Mouse (Mus musculus) heart, embryonic 12.5 days (tissue): ENCODE measurements around the gene Ptpn5. TPM values are rescaled to one million over a fixed set of nuclear protein-coding genes. Genes with fewer than 3 reads are reported as not detected.
A peak's percentile ranks its signal among the peaks of the same experiment; 100 is the strongest.

Experiments
- ATAC-seq: fragments of 200-750 bp; cut with Nextera tagmentation; 2 replicates; pipeline ENCODE4 v1.8.0; 2017; ENCODE audit warnings: moderate TSS enrichment, moderate library complexity; ENCODE audit not compliant: insufficient number of reproducible peaks, low FRiP score
- H3K27ac ChIP-seq: fragments of 300-500 bp; sonication (generic); 2 replicates; pipeline ENCODE4 v1.5.1; 2016; ENCODE audit warnings: mild to moderate bottlenecking, moderate library complexity; ENCODE audit not compliant: poor library complexity, severe bottlenecking
- H3K27me3 ChIP-seq: fragments of 300-500 bp; sonication (generic); replicated peaks from 2 replicates; pipeline ENCODE4 v1.6.1; 2016; ENCODE audit warnings: mild to moderate bottlenecking, moderate library complexity
- H3K36me3 ChIP-seq: fragments of 300-500 bp; sonication (generic); 2 replicates; pipeline ENCODE4 v1.6.1; 2016; ENCODE audit warnings: mild to moderate bottlenecking, moderate library complexity
- H3K4me1 ChIP-seq: fragments of 300-500 bp; sonication (generic); replicated peaks from 2 replicates; pipeline ENCODE4 v1.6.1; 2016; ENCODE audit warnings: mild to moderate bottlenecking
- H3K4me2 ChIP-seq: fragments of 300-500 bp; sonication (generic); 2 replicates; pipeline ENCODE4 v1.6.1; 2016; ENCODE audit warnings: mild to moderate bottlenecking, moderate library complexity
- H3K4me3 ChIP-seq: fragments of 300-500 bp; sonication (generic); 2 replicates; pipeline ENCODE4 v1.5.1; 2016; ENCODE audit warnings: mild to moderate bottlenecking
- H3K9ac ChIP-seq: fragments of 300-500 bp; sonication (generic); 2 replicates; pipeline ENCODE4 v1.6.1; 2016; ENCODE audit warnings: mild to moderate bottlenecking, moderate library complexity
- H3K9me3 ChIP-seq: fragments of 300-500 bp; sonication (generic); replicated peaks from 2 replicates; pipeline ENCODE4 v1.6.1; 2016; ENCODE audit warnings: mild to moderate bottlenecking, moderate library complexity
- WGBS: fragments of 180-500 bp; shearing (Covaris S2); methylation state at CpG from one replicate; pipeline ENCODE4 v1.1.7; 2016; 5-methylcytosine and 5-hydroxymethylcytosine counted together
- polyA plus RNA-seq: library from polyadenylated mRNA; unstranded; fragments of >200 nt; fragmentation: Nextera tagmentation; extraction: Ambion mirVana; gene quantifications from 2 replicates; pipeline ENCODE4 v1.2.1, GENCODE M21; 2016

Gene Ptpn5
- polyA plus RNA-seq, 1 experiment from 2014 or later: 0.10 TPM

GRCm38 (mm10) chr7:47056273-47056672 lies 77.2 kb downstream of the Ptpn5 start:
- peaks cover 19% of the 10 kb centered on the region for H3K36me3 ChIP-seq
- H3K4me3 ChIP-seq: no peak overlapping the region
- 78% methylated on average over 4 of the region's 4 CpGs for WGBS
- no peaks in the 10 kb centered on the region for H3K27me3 ChIP-seq
- H3K9me3 ChIP-seq: no peaks in the 10 kb centered on the region
- H3K9ac ChIP-seq: no peak overlapping the region
- ATAC-seq: no peak
- no peak overlapping the region for H3K27ac ChIP-seq
- no peak overlapping the region for H3K4me2 ChIP-seq
- H3K4me1 ChIP-seq: peaks cover 33% of the 10 kb centered on the region

GRCm38 (mm10) chr7:47055744-47056143 lies 77.7 kb downstream of the Ptpn5 start:
- peaks cover 37% of the 10 kb centered on the region for H3K4me1 ChIP-seq
- no peaks in the 10 kb centered on the region for H3K9me3 ChIP-seq
- H3K27ac ChIP-seq: no peak overlapping the region
- H3K9ac ChIP-seq: no peak overlapping the region
- ATAC-seq: no peak
- peaks cover 19% of the 10 kb centered on the region for H3K36me3 ChIP-seq
- no peak overlapping the region for H3K4me3 ChIP-seq
- no peak overlapping the region for H3K4me2 ChIP-seq
- 66% methylated on average over 9 of the region's 9 CpGs for WGBS
- no peaks in the 10 kb centered on the region for H3K27me3 ChIP-seq

GRCm38 (mm10) chr7:47054666-47055065 lies 78.8 kb downstream of the Ptpn5 start:
- Histone ChIP-seq H3K4me3 (no peak overlapping the region), H3K36me3 (peaks cover 19% of the 10 kb centered on the region), H3K27me3 (no peaks in the 10 kb centered on the region), H3K4me2 (no peak overlapping the region), H3K27ac (no peak overlapping the region), H3K9ac (no peak overlapping the region), H3K4me1 (peaks cover 34% of the 10 kb centered on the region), H3K9me3 (no peaks in the 10 kb centered on the region)
- 71% methylated on average over 2 of the region's 2 CpGs for WGBS
- no peak for ATAC-seq

DNA sequence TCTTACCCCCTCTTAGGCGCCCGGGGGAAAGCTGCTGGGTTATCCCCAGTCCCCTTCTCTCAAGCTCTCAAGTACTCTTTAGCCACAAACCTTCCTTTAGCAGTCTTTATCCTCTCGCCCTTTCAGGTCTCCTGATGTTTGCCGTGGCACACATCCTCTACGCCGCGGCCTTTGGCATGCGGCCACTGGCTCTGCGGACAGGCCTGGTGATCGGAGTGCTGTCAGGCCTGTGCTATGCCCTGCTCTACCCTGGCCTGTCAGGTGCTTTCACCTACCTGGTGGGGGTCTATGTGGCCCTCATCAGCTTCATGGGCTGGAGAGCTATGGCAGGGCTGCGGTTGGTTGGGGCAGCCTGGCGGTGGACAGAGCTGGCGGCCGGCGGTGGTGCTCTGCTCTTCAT lies 80.2 kb downstream of the Ptpn5 start:
- H3K4me1 ChIP-seq: peaks cover 29% of the 10 kb centered on the region
- 91% methylated on average over 15 of the region's 15 CpGs for WGBS
- no peak overlapping the region for H3K4me3 ChIP-seq
- H3K9me3 ChIP-seq: no peaks in the 10 kb centered on the region
- ATAC-seq: no peak
- H3K27ac ChIP-seq: no peak overlapping the region
- no peak overlapping the region; the same call in 1 of the 2 replicates for H3K4me2 ChIP-seq
- 0 out of 2 replicates have a peak overlapping the region, but pooled peaks have one; percentile 11 for H3K9ac ChIP-seq
- H3K36me3 ChIP-seq: peaks cover 19% of the 10 kb centered on the region
- H3K27me3 ChIP-seq: 0 out of 2 replicates have a peak, but pooled peaks cover 6% of the 10 kb centered on the region

GRCm38 (mm10) chr7:47052276-47052675 lies 81.2 kb downstream of the Ptpn5 start:
- peak; percentile 50 for ATAC-seq
- Histone ChIP-seq H3K9ac (peak overlapping the region; percentile 55), H3K9me3 (no peaks in the 10 kb centered on the region), H3K36me3 (peaks cover 19% of the 10 kb centered on the region), H3K4me2 (peak overlapping the region; percentile 91), H3K4me1 (peaks cover 29% of the 10 kb centered on the region), H3K27ac (peak overlapping the region; percentile 94), H3K27me3 (0 out of 2 replicates have a peak, but pooled peaks cover 6% of the 10 kb centered on the region), H3K4me3 (peak overlapping the region; percentile 93)
- WGBS: 9% methylated on average over 3 of the region's 3 CpGs

GRCm38 (mm10) chr7:47051404-47052151 lies 81.9 kb downstream of the Ptpn5 start:
- ATAC-seq: peak; percentile 46
- WGBS: 1% methylated on average over 2 of the region's 2 CpGs
- Histone ChIP-seq H3K9ac (peak overlapping the region; percentile 91), H3K36me3 (peaks cover 19% of the 10 kb centered on the region), H3K4me1 (peaks cover 29% of the 10 kb centered on the region), H3K4me3 (peak overlapping the region; percentile 93), H3K9me3 (no peaks in the 10 kb centered on the region), H3K27ac (peak overlapping the region; percentile 94), H3K27me3 (0 out of 2 replicates have a peak, but pooled peaks cover 6% of the 10 kb centered on the region), H3K4me2 (peak overlapping the region; percentile 91)

DNA sequence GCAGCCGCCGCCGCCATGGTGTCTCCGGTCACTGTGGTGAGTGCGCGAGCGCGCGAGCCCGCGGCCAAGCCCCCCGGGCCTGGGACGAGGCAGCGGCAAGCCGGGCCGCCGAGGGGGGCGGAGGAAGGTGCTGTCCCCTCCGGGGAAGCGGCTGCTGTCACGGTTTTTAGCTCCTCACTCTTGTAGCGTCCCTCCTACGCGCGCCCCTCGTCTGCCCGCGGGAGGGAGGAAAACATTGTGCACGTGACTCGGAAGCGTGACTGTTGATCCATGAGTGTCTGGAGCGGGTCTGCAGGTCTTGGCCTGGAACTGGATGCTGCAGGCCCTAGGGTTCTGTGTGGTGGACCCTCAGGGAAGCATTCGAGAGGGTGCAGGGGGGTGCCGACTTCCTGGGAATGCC lies 82.7 kb downstream of the Ptpn5 start:
- peak overlapping the region; percentile 94 for H3K27ac ChIP-seq
- 0 out of 2 replicates have a peak, but pooled peaks cover 6% of the 10 kb centered on the region for H3K27me3 ChIP-seq
- peak overlapping the region; percentile 91 for H3K9ac ChIP-seq
- WGBS: under 1% methylated on average over 34 of the region's 34 CpGs
- H3K4me1 ChIP-seq: peaks cover 29% of the 10 kb centered on the region
- H3K9me3 ChIP-seq: no peaks in the 10 kb centered on the region
- peak; percentile 65 for ATAC-seq
- H3K4me2 ChIP-seq: peak overlapping the region; percentile 91
- H3K36me3 ChIP-seq: peaks cover 19% of the 10 kb centered on the region
- peak overlapping the region; percentile 93 for H3K4me3 ChIP-seq

DNA sequence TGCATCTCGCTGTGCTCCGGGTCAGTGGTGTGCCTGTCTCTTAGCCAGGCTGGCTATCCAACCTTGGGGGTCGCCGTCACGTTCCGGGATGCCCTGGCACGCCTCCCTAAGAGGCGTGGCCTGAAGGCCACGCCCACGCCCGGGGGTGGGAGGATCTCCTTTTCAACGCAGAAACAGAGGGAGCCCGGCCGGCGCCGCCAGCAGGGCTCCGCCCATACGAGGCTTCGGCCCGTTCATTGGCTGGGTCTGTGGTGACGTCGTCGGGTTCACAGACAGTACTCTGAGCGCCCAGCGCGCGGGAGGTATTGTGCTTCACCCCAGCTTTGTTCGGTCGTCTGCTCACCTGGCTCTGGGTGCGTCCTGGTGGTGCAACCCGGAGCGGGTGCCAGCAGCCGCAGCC lies 83.1 kb downstream of the Ptpn5 start, which contains the start of gene Tmem86a:
TSS of gene Tmem86a (plus strand) at position 236 of the 400 bp plus-strand sequence.
- Histone ChIP-seq H3K27me3 (0 out of 2 replicates have a peak, but pooled peaks cover 6% of the 10 kb centered on the region), H3K4me3 (peak within 1 kb of the TSS; percentile 93), H3K27ac (peak within 1 kb of the TSS; percentile 94), H3K4me2 (peak within 1 kb of the TSS; percentile 91), H3K36me3 (peaks cover 19% of the 10 kb centered on the region), H3K9ac (peak within 1 kb of the TSS; percentile 91), H3K4me1 (peaks cover 29% of the 10 kb centered on the region), H3K9me3 (no peaks in the 10 kb centered on the region)
- peak; percentile 96 for ATAC-seq
- under 1% methylated on average over 33 of the region's 33 CpGs for WGBS

DNA sequence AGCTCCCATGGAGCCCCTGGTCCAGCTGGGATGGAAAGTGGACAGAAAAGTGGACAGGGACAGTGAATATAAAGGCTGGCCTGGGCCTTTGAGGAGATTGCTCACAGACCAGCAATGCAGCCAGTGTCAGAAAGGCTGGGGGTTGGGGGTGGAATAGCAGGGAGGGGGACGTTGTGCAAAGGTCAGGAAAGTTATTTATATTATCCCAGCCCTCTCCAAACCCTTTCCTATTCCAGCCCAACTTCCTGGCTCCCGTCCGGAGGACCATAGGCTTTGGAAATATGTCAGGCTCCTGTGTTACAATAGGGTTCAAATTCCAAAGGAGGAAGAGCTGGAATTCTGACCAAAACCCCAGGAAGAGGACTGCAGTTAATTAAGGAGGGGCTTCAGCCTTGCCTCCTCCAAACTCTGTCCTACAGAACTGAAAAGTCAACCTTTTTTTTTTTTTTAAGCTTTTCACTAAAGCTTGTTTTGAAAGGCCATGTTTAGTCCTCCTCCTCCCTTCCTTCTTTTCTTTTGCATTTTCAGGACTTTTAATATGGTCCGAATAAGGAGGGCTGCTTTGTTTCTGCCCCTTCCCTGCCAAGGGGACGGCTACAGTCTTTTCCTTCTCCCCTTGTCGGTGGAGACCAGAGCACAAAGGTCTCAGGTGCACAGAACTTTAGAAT lies 90.5 kb downstream of the Ptpn5 start:
- WGBS: 32% methylated on average over 6 of the region's 6 CpGs
- H3K9ac ChIP-seq: no peak overlapping the region

GRCm38 (mm10) chr7:47042121-47042520 lies 91.4 kb downstream of the Ptpn5 start:
- no peak overlapping the region for H3K4me2 ChIP-seq
- no peak overlapping the region for H3K9ac ChIP-seq
- WGBS: 79% methylated on average over 4 of the region's 4 CpGs
- H3K4me3 ChIP-seq: no peak overlapping the region
- H3K27ac ChIP-seq: no peak overlapping the region
- H3K9me3 ChIP-seq: no peaks in the 10 kb centered on the region
- ATAC-seq: no peak
- no peaks in the 10 kb centered on the region for H3K36me3 ChIP-seq
- H3K4me1 ChIP-seq: 0 out of 2 replicates have a peak, but pooled peaks cover 2% of the 10 kb centered on the region
- no peaks in the 10 kb centered on the region for H3K27me3 ChIP-seq

More for the DNA sequence above, 90.5 kb downstream of the Ptpn5 start:
- H3K27ac ChIP-seq: peak overlapping the region; percentile 50; the same call in 1 of the 2 replicates
- no peaks in the 10 kb centered on the region for H3K27me3 ChIP-seq
- ATAC-seq: peak; percentile 51
- H3K4me3 ChIP-seq: no peak overlapping the region
- H3K4me2 ChIP-seq: no peak overlapping the region
- no peaks in the 10 kb centered on the region for H3K36me3 ChIP-seq
- 0 out of 2 replicates have a peak, but pooled peaks cover 2% of the 10 kb centered on the region for H3K4me1 ChIP-seq
- no peaks in the 10 kb centered on the region for H3K9me3 ChIP-seq

- Histone ChIP-seq H3K27ac (no peak overlapping the region), H3K27me3 (no peaks in the 10 kb centered on the region)
Measured at GRCm38 (mm10) chr7:47041706-47042105, 91.8 kb downstream of the Ptpn5 start.

More at GRCm38 (mm10) chr7:47041706-47042105, 91.8 kb downstream of the Ptpn5 start:
- H3K4me2 ChIP-seq: no peak overlapping the region
- 77% methylated on average over 3 of the region's 3 CpGs for WGBS
- ATAC-seq: no peak
- no peaks in the 10 kb centered on the region for H3K9me3 ChIP-seq
- H3K9ac ChIP-seq: no peak overlapping the region
- H3K36me3 ChIP-seq: no peaks in the 10 kb centered on the region
- H3K4me1 ChIP-seq: 0 out of 2 replicates have a peak, but pooled peaks cover 2% of the 10 kb centered on the region
- no peak overlapping the region for H3K4me3 ChIP-seq
